Mouse (Mus musculus): ENCODE measurements at regions not wholly inside any gene's neighbourhood (a gene's known extent, or its start where the extent isn't known, plus 50 kb on each side); places are given as distances from the start of the nearest gene placed in this dataset.

- DNase-seq, result no peak
- H3K27ac ChIP-seq (ENCODE audit: control insufficient read depth, insufficient read depth, low read length), result no peak overlapping the region
- TF ChIP-seq CTCF (IDR thresholded peaks at IDR 0.05; ENCODE audit: borderline replicate concordance, control insufficient read depth, extremely low read depth, insufficient read depth, low read length, poor library complexity), result no peak
- TF ChIP-seq POLR2A (IDR thresholded peaks at IDR 0.05; ENCODE audit: control insufficient read depth, extremely low read depth, insufficient read depth, low read length, poor library complexity), result no peak
- WGBS, result 82% methylated on average over 9 of the region's 9 CpGs
- H3K36me3 ChIP-seq (ENCODE audit: control insufficient read depth, insufficient read depth, low read length), result no peaks in the 10 kb centered on the region
- H3K4me3 ChIP-seq (ENCODE audit: control insufficient read depth, insufficient read depth, low read length), result no peak overlapping the region
- H3K27me3 ChIP-seq (ENCODE audit: control insufficient read depth, insufficient read depth, low read length), result no peaks in the 10 kb centered on the region
- no peaks in the 10 kb centered on the region for H3K4me1 ChIP-seq (replicated peaks; ENCODE audit: control insufficient read depth, insufficient read depth, low read length)
These were observed 241.4 kb downstream of the Drd1 start for GRCm38 (mm10) chr13:53814088-53814487.

- H3K4me3 ChIP-seq (ENCODE audit: control insufficient read depth, insufficient read depth, low read length), result no peak overlapping the region
- 33% methylated on average over 4 of the region's 4 CpGs for WGBS
- H3K27ac ChIP-seq (ENCODE audit: control insufficient read depth, insufficient read depth, low read length), result no peak overlapping the region
- H3K27me3 ChIP-seq (ENCODE audit: control insufficient read depth, insufficient read depth, low read length), result no peaks in the 10 kb centered on the region
- no peak for TF ChIP-seq CTCF (IDR thresholded peaks at IDR 0.05; ENCODE audit: borderline replicate concordance, control insufficient read depth, extremely low read depth, insufficient read depth, low read length, poor library complexity)
- H3K4me1 ChIP-seq (replicated peaks; ENCODE audit: control insufficient read depth, insufficient read depth, low read length), result no peaks in the 10 kb centered on the region
- no peak for DNase-seq
- H3K36me3 ChIP-seq (ENCODE audit: control insufficient read depth, insufficient read depth, low read length), result no peaks in the 10 kb centered on the region
These were observed 243.6 kb downstream of the Drd1 start for GRCm38 (mm10) chr13:53811862-53812261.

- no peak for DNase-seq
- 86% methylated on average over 8 of the region's 8 CpGs for WGBS
- no peaks in the 10 kb centered on the region for H3K36me3 ChIP-seq (ENCODE audit: control insufficient read depth, insufficient read depth, low read length)
- no peak overlapping the region for H3K27ac ChIP-seq (ENCODE audit: control insufficient read depth, insufficient read depth, low read length)
- no peak for TF ChIP-seq CTCF (IDR thresholded peaks at IDR 0.05; ENCODE audit: borderline replicate concordance, control insufficient read depth, extremely low read depth, insufficient read depth, low read length, poor library complexity)
- no peak for TF ChIP-seq POLR2A (IDR thresholded peaks at IDR 0.05; ENCODE audit: control insufficient read depth, extremely low read depth, insufficient read depth, low read length, poor library complexity)
- no peak overlapping the region for H3K4me3 ChIP-seq (ENCODE audit: control insufficient read depth, insufficient read depth, low read length)
- no peaks in the 10 kb centered on the region for H3K4me1 ChIP-seq (replicated peaks; ENCODE audit: control insufficient read depth, insufficient read depth, low read length)
- H3K27me3 ChIP-seq (ENCODE audit: control insufficient read depth, insufficient read depth, low read length), result no peaks in the 10 kb centered on the region
These were observed 244.4 kb downstream of the Drd1 start for GRCm38 (mm10) chr13:53811151-53811550.

- Histone ChIP-seq H3K4me3 (ENCODE audit: control insufficient read depth, insufficient read depth, low read length) (no peak overlapping the region), H3K27me3 (ENCODE audit: control insufficient read depth, insufficient read depth, low read length) (no peaks in the 10 kb centered on the region), H3K4me1 (replicated peaks; ENCODE audit: control insufficient read depth, insufficient read depth, low read length) (no peaks in the 10 kb centered on the region), H3K36me3 (ENCODE audit: control insufficient read depth, insufficient read depth, low read length) (no peaks in the 10 kb centered on the region), H3K27ac (ENCODE audit: control insufficient read depth, insufficient read depth, low read length) (no peak overlapping the region)
- no peak for DNase-seq
- WGBS, result 63% methylated on average over 13 of the region's 13 CpGs
- TF ChIP-seq CTCF (IDR thresholded peaks at IDR 0.05; ENCODE audit: borderline replicate concordance, control insufficient read depth, extremely low read depth, insufficient read depth, low read length, poor library complexity) (no peak), POLR2A (IDR thresholded peaks at IDR 0.05; ENCODE audit: control insufficient read depth, extremely low read depth, insufficient read depth, low read length, poor library complexity) (no peak)
These were observed 247.5 kb downstream of the Drd1 start for GRCm38 (mm10) chr13:53807791-53808525.

GRCm38 (mm10) chr13:53805872-53806271 lies 249.6 kb downstream of the Drd1 start:
- WGBS, result 73% methylated on average over 4 of the region's 4 CpGs
- Histone ChIP-seq H3K4me3 (ENCODE audit: control insufficient read depth, insufficient read depth, low read length) (no peak overlapping the region), H3K36me3 (ENCODE audit: control insufficient read depth, insufficient read depth, low read length) (no peaks in the 10 kb centered on the region), H3K4me1 (replicated peaks; ENCODE audit: control insufficient read depth, insufficient read depth, low read length) (no peaks in the 10 kb centered on the region), H3K27ac (ENCODE audit: control insufficient read depth, insufficient read depth, low read length) (no peak overlapping the region), H3K27me3 (ENCODE audit: control insufficient read depth, insufficient read depth, low read length) (no peaks in the 10 kb centered on the region)
- TF ChIP-seq POLR2A (IDR thresholded peaks at IDR 0.05; ENCODE audit: control insufficient read depth, extremely low read depth, insufficient read depth, low read length, poor library complexity), result no peak
- TF ChIP-seq CTCF (IDR thresholded peaks at IDR 0.05; ENCODE audit: borderline replicate concordance, control insufficient read depth, extremely low read depth, insufficient read depth, low read length, poor library complexity), result no peak
- DNase-seq, result no peak

GRCm38 (mm10) chr13:53800978-53801377 lies 254.5 kb downstream of the Drd1 start:
- Histone ChIP-seq H3K27ac (ENCODE audit: control insufficient read depth, insufficient read depth, low read length) (no peak overlapping the region), H3K27me3 (ENCODE audit: control insufficient read depth, insufficient read depth, low read length) (no peaks in the 10 kb centered on the region), H3K36me3 (ENCODE audit: control insufficient read depth, insufficient read depth, low read length) (no peaks in the 10 kb centered on the region), H3K4me1 (replicated peaks; ENCODE audit: control insufficient read depth, insufficient read depth, low read length) (no peaks in the 10 kb centered on the region), H3K4me3 (ENCODE audit: control insufficient read depth, insufficient read depth, low read length) (no peak overlapping the region)
- no peak for DNase-seq
- TF ChIP-seq CTCF (IDR thresholded peaks at IDR 0.05; ENCODE audit: borderline replicate concordance, control insufficient read depth, extremely low read depth, insufficient read depth, low read length, poor library complexity) (no peak), POLR2A (IDR thresholded peaks at IDR 0.05; ENCODE audit: control insufficient read depth, extremely low read depth, insufficient read depth, low read length, poor library complexity) (no peak)
- 86% methylated on average over 5 of the region's 5 CpGs for WGBS

- TF ChIP-seq CTCF (IDR thresholded peaks at IDR 0.05; ENCODE audit: borderline replicate concordance, control insufficient read depth, extremely low read depth, insufficient read depth, low read length, poor library complexity) (no peak), POLR2A (IDR thresholded peaks at IDR 0.05; ENCODE audit: control insufficient read depth, extremely low read depth, insufficient read depth, low read length, poor library complexity) (no peak)
- H3K4me3 ChIP-seq (ENCODE audit: control insufficient read depth, insufficient read depth, low read length), result no peak overlapping the region
- no peaks in the 10 kb centered on the region for H3K36me3 ChIP-seq (ENCODE audit: control insufficient read depth, insufficient read depth, low read length)
- no peaks in the 10 kb centered on the region for H3K27me3 ChIP-seq (ENCODE audit: control insufficient read depth, insufficient read depth, low read length)
- no peak overlapping the region for H3K27ac ChIP-seq (ENCODE audit: control insufficient read depth, insufficient read depth, low read length)
- WGBS, result 77% methylated on average over 2 of the region's 2 CpGs
- H3K4me1 ChIP-seq (replicated peaks; ENCODE audit: control insufficient read depth, insufficient read depth, low read length), result no peaks in the 10 kb centered on the region
- no peak for DNase-seq
These were observed 266.7 kb downstream of the Drd1 start for GRCm38 (mm10) chr13:53788809-53789208.

Measured in thymus, adult 2 months (tissue).